Mouse (Mus musculus) WW6 (cell line): ENCODE data around the gene Akap5.

Experiments used
- DNase-seq: peaks from one replicate; pipeline ENCODE4 v3.0.0-alpha.2; 2013; ENCODE audit warnings: low read depth, low spot score

The Akap5 gene

DNA sequence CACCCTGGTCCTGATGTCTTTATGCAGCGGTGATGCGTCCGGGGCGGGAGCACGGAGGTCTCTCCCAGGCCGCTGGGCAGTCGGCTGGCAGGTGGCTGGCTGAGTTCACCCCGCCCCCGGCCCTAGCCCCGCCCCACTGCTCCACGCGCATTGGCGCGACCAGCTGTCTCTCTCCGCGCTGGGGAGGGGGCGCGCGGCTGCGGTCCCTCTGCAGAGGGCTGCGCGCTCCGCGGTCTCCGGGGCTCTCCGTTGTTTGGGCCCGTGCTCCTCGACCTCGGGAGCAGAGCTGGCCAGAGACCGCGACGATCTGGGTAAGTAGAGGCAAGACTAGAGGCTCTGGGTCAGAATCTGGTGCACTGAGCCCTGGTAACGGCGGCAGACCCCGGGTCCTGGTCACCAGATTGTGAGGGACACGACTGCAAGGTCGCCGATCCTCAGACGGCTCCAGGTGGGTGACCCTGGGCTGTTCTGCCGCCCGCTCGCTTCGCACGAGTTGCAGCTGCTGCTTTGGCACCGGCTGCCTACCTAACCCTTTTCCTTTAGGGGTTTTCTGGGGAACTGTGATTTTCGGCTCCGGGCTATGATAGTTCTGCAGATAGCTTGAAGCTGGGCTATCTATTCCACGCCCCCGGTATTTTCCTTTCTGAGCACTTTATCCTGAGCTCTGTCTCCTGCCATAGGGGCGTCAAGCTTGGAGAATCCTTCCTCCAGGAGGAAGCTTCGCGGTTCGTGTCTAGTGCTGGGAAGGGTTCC lies at the start of gene Akap5:
Gene Akap5, plus strand, starts transcription at position 213 of the 753 bp plus-strand sequence.
- DNase-seq, result peak; percentile 47

DNA sequence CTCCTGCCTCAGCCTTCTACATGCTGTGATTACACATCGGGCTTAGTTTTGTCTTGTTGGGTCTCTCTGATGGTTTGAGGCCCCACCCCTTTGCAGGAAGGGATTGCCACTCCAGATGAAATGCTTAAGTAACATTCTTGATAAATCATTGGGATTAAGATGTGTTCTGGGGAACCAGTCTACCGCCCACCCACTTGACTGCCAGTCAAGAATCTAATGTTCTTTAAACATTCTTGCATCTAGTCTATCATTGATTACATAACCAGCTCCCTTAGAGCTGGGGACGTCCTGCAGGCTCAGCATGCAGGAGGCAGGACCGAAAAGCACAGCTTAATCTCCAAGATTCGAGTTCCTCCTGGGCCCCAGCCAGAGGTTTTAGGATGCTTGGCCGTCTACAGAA lies 46.5 kb upstream of the Akap5 start:
- no peak for DNase-seq

DNA sequence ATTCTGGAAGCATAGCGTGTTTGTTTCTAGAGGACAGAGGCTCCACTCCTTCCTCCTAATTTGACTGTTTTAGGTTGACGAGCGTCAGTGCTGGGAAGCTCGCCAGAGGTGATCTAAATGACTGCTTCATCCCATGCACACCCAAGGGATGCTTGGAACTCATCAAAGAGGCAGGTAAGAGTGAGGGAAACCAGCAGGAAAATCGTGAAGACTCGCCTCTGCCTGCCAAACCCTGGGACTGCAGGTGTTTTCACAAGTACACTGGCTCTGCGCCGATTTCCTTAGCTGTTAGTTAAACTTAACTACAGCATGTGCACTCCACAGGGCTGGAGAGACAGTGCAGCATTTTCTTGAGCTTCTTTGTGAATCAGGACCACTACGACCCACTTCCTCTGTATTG lies 44.1 kb upstream of the Akap5 start:
- DNase-seq, result no peak

DNA sequence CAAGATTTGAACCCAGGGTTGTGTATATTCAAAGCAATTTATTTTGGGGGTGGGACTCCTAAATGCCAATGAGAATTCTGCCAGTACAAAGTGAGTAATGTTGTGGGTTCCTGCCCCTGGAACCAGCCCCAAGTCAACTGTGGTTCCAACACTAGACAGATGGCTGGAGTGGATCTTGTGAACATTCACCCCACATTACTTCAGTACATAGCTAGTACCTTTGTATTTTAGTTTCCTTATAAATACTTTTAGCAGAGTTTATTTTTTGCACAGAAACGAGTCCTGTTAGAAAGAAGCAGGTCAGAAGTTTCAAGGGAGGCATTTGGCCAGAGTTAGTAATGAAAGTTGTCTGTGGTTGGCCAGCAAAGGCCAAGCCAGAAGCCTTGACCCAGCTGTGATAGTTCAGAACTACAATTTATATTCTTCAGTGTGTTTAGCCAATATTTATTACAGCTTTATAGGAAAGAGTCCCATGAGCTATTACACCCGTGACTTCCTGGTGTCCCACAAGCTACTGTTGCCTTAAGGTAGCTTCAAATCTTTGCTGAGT lies 43.5 kb upstream of the Akap5 start:
- DNase-seq, result no peak

DNA sequence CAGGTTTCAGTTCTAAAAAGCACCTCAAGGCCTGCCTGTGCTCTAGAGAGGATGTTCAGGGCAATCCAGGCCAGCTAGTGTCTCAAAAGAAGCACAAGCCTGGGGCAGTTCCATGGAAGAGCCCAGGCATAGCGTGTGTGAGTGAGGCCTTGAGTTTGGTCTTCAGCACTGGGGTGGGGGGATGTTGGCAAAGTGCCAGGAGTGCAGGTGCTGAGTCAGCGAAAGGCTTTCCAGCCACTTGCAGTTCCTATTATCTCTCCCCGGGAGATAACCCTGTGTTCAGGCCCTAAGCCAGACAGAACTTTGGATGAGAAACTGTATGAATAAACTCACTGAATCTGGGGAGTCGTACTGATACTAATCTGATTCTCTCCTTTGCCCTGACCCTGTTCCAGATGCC lies 42.6 kb upstream of the Akap5 start:
- no peak for DNase-seq

DNA sequence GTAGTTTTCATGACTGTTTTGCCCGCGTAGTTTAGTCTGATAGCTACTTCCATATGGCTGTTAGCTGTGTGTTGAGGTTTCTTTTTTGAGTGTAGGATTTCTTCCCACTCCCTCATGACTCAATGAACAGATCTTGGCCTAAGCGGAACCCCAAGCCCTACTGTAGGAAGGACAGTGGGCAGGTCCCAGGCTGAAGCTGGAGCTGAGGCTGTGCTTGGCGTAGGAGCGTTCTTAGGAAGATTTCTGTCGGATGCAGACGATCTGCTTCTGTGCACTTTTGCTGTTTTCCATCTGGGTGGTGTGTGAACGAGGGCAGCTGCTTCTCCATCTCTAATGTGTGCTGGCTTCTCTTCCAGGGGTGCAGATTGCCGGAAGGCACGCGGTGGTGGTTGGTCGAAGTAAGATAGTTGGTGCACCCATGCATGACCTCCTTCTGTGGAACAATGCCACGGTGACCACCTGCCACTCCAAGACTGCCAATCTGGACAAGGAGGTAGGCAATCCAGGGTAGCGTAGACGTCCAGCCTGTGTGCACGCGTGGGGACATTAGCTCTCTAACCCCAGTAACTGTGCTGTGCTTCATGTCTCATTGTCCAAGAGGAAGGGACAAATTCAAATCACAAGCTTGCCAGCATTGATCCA lies 42.0 kb upstream of the Akap5 start:
- no peak for DNase-seq

DNA sequence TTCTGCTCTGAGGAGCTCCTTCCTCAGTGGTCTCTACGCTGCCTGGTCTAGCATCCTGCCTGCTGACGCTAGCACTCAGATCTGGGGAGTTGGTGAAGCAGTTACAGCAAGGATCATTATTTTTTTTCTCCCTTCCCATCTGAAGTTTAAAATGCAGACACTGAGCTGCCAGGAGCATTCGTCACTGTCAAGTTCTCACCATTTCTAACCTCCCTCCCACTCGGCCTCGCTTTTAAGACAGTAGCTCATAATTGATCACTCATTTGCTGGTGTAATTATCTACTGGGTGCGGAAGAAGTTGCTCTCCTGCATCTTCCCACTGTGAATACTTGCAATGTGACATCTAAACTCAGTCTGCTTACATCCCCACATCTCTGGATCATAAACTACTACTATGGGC lies 39.3 kb upstream of the Akap5 start:
- DNase-seq, result no peak

DNA sequence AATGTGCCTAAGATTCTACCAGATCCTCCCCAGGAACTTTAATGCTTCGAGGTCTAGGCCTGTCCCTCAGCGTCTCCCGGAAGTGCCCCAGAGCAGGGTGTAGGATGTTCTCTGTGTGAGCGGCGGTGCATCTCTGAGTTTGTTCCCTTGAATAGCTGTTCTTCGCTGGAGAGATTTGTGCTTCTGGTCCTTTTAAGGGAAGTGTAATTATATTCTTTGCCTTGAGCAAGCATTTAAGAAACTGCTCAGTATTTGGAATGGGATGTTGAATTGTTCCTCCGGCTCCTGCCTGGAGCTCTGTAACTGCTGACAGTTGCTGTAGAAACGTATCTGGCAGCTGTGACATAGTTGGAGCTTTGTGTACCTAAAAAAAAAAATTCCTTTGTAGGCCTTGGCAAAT lies 36.7 kb upstream of the Akap5 start:
- DNase-seq, result no peak

DNA sequence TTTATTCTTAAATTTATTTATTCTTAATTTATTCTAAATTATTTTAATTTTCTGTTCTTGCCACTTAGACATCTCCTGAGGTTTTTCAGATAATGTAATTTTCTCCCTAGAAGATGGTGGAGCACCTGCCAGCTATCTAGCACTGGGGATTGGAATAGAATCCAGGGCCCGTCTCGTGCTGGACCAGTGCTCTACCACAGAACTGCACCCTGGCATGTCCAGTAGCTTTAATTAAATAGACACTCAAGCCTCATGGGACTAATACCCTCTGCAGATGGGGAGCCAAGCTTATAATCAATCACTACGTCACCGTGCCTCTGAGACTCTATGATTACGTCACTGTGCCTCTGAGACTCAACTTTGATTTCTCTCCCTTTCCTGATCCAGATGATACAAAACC lies 36.2 kb upstream of the Akap5 start:
- DNase-seq, result no peak

DNA sequence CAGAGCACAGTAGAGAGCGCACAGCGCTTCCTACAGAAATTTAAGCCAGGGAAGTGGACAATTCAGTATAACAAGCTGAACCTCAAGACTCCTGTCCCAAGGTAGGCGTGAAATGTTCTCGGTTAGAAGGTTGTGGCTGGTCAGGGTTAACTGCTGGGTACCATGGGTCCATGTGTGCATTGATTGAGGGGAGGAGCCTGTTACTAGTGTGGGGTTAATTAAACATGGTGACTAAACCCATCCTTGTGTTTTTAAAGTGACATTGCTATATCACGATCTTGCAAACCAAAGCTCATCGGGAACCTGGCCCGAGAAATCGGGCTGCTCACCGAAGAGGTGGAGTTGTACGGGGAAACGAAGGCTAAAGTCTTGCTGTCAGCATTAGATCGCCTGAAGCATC lies 35.3 kb upstream of the Akap5 start:
- no peak for DNase-seq

DNA sequence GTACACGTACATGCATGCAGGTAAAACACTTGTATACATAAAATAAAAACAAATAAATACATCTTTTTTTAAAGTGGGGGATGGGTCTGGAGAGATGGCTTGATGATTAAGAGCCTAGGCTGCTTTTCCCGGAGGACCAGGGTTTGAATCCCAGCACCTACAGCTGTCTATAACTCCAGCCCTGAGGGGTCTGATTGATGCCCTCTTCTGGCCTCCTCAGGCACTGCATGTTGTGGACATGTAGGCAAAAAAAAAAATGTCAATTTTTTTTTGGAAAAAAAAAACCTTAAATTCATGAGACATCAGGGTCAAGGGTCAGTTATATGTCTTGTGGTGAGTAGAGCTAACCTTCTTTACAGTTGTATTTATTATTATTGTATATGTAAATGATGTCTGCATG lies 34.4 kb upstream of the Akap5 start:
- no peak for DNase-seq

DNA sequence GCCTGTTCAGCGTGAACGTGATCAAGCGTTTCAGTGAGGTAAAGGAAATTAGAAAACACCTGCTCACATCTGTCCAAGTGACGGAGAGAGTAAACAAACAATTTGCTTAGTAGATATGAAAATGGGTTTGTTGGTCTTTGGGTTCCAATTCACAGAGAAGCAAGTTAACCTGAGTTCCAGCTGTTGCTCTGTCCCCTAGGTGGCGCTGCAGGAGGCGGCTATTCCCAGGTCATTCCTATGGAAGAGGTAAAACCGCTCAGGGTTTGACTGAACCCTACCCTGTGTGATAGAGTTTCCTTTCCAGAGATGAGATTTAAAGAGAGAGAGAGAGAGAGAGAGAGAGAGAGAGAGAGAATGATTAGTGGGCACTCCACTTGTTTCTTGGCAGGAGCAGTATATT lies 31.5 kb upstream of the Akap5 start:
- DNase-seq, result peak; percentile 31

DNA sequence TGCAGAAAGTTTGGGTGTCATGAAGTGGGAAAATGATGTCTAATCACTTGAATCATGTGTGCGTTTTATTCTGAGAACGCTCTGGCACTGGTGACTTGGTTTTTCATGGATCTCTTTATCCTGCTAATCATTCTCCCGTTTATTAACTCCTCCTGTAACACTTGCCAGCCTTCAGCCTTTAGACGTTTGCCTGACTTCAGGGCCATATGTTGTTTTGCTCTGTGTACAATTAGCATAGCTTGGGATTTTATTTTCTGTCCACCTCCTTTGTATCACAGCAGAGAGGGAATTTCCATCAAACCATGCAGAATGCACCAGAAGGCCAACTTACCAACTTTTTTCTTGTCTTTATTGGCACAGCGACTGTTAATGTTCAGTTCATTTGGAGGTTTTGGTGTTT lies 26.9 kb upstream of the Akap5 start:
- DNase-seq, result no peak

DNA sequence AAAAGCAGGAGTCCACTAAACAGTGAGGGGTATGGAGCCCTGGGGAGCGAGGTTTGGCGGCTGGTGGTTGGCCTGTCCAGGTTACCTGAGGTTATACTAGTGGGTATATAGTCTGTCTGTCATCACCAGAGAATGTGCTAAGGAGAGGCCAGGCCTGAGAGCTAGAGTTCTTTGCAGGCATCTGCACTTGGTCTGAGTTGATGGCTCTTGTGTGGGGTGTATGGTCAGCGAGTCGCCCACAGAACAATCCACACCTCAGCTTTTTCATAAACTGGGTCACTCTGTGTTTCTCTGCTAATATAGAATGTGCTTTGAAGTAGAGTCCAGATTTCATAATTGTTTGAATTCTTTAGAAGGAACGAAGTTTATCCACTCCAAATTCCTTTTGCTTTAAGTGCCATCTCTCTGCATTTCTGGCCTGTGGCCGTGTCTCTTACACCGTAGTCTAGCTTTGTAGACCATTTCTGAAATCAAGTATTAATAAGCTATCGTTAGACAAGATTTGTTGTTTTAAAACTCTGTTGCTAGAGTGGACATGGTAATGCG lies 25.3 kb upstream of the Akap5 start:
- no peak for DNase-seq

DNA sequence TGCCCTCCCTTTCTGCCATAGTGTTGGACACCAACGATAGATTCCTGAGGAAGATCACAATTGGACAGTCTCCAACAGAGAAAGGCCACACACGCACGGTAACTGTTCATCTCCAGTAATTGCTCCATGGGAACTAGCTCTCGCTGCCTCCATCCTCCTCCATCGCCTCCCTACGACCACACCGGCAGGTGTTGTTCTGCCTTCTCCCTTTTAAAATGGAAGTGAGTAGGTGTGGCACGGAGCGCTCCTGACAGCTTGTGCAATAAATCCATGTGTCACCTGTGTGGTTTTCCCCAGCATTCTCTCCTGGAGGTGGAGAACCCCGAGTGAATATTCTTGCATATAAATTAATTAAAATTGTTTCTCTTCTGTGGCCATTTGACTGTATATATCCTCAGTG lies 24.3 kb upstream of the Akap5 start:
- no peak for DNase-seq

DNA sequence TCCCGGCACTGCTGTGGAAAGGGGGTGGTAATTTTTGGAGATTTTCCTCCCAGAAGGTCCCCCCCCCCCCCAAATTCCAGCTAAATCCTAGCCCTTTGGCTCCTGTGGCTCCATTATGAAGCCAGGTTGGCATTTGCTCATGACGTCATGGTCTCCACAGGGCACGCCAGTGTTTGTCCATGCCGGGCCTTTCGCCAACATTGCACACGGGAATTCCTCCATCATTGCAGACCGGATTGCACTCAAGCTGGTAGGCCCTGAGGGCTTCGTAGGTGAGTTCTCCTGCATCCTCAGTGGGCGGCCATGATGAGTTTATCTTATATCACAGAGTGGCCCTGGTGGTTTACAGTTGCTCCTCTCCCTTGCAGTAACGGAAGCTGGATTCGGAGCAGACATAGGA lies 21.2 kb upstream of the Akap5 start:
- no peak for DNase-seq

DNA sequence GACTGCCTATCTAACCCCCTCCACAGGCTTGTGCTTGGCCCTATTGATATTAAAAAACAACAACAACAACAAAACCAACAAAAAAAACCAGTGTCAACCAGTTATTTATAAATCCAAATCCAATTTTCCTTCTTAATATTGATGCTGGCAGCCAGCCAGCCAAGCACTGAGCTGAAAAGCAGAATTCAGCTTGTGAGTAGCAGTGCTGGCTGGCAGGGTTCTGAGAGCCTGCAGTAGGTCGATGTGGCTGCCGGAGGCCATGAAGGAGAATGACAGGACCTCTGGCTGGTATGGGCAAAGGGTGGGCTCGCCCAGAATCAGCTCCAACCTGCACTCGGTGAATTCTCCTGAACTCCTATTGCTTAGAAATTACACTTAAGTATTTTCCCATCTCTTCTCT lies 20.5 kb upstream of the Akap5 start:
- no peak for DNase-seq

DNA sequence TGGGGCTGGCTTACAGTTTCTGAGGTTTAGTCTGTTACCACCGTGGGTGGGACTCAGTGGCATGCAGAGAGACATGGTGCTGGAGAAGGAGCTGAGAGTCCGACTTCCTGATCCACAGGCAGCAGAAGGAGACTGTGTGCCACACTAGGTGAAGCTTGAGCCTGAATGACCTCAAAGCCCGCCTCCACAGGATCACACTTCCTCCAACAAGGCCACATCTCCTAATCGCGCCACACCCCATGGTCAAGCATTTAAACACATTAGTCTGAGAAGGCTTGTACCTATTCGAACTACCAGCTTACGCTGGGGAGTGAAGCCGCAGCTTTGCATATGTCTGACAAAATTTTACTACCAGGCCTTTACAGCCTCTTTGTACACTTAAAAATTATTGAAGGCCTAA lies 19.6 kb upstream of the Akap5 start:
- no peak for DNase-seq

DNA sequence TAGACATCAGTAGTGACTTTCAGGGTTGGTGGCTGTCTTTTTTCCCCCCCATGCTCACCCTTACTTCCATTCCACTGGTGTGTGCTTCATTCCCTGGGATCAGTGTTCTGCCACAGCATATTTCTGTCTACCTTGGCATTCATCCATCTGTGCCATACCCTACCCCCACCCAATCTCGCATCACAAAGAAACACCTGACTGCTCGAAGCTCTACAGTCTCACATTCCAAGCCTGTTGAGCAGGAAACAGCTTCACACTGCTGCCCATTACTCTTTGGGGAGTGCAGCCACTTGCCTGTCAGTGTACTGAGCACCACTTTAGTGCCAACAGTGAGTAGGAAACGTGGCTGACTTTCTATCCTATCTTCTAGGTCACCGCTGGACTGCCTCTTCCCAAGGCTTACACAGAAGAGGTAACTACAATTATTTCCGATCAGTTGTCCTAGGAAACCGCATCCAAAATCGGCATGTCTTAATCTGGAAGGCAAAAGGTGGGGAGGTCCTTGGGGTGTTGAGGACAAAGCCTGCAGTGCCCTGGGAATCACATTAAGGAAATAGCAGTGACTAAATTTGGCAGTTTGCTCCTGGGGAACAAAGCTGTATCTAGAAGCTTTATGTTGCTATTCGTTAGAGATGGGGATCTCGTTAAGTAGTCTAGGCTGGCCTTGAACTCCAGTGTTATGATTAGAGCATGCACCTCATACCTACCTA lies 17.7 kb upstream of the Akap5 start:
- no peak for DNase-seq

DNA sequence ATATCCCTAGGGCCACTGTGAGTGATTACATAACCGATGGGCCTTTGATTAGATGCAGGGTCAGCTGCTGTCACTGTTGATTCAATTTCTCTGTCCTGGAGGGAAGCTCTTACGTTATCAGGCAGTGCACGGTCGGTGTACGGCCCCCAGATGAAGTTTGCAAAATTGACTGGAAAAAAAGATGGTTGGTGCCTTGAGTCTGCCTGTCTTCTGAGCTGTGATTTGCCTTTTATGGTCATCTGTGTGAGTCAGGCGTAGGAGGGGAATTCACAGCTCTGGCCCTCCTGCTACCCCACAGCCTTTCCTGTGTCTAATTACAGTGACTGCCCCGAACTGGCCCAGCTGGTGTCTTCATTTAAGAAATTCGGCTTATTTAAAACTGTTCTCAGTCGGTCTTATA lies 16.7 kb upstream of the Akap5 start:
- no peak for DNase-seq

DNA sequence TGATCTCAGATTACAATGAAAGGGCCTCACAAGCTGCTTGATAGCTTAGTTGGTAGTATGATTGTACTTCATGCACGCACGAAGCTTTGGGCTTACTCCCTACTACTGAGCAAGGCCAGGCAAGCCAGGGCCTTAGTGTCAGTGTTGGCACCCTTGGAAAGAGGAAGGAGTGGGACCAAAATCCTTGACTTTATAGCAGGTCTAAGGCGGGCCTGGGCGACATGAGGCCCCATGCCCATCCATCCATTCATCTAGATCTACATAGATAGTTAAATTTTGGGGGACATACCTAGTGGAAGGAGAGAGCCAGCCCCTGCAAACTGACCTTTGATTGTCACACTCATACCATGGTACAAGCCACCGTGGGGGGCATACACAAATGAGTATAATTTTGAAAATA lies 16.3 kb upstream of the Akap5 start:
- DNase-seq, result no peak

DNA sequence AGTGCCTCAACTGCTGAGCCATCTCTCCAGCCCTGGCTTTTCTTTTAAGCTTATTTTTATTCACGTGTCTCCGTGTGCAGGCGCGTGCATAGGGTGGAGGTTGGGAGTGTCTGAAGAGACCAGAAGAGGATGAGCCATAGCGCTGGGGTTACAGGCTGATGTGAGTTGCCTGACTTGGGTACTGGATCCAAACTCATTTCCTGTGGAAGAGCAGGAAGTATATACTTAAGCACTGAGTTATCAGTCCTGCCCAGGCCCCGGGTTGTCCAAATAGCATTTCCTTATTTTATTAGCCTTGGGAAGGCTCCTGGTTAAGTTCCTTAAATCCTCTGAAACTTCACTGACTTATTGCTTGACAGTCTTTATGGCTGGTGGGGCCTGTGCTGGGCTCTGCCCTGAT lies 14.7 kb upstream of the Akap5 start:
- no peak for DNase-seq
